Mouse (Mus musculus) C2C12 (cell line): Measurements from ENCODE around the gene Dtx3.

Experiments used
- CTCF ChIP-seq: IDR thresholded peaks from one replicate; pipeline ENCODE4 v1.5.1; 2011; ENCODE audit not compliant: control insufficient read depth, insufficient read depth, insufficient read length
- MAX ChIP-seq: IDR thresholded peaks from one replicate; pipeline ENCODE4 v1.6.1; 2011; ENCODE audit warnings: mild to moderate bottlenecking, control low read depth
- MYOD1 ChIP-seq: IDR thresholded peaks from one replicate; pipeline ENCODE4 v1.6.1; 2011; ENCODE audit warnings: low read depth; ENCODE audit not compliant: control insufficient read depth, insufficient read length
- USF1 ChIP-seq: IDR thresholded peaks from one replicate; pipeline ENCODE4 v1.6.1; 2011; ENCODE audit warnings: low read depth, mild to moderate bottlenecking, control low read depth, moderate library complexity

- TF ChIP-seq MYOD1, result no peak
- TF ChIP-seq CTCF, result no peak
- TF ChIP-seq MAX, result no peak
- no peak for TF ChIP-seq USF1
Measured at GRCm38 (mm10) chr10:127233141-127233540, 37.6 kb upstream of the Dtx3 start.
